Mouse (Mus musculus) MEL (cell line): ENCODE measurements around the gene Rhox7b. TPM values are rescaled to one million over a fixed set of nuclear protein-coding genes. Genes with fewer than 3 reads are reported as not detected.
"Not testable (repeated sequence)": the region's sequence is repeated elsewhere in the genome, so short reads cannot be mapped to it uniquely, and the experiment has no call there.

Experiments
- DNase-seq: peaks from one replicate; pipeline ENCODE4 v3.0.0; 2011; ENCODE audit warnings: low read depth, low spot score
- H3K27ac ChIP-seq: 2 replicates; pipeline ENCODE4 v1.5.1; 2012; ENCODE audit warnings: low read depth, mild to moderate bottlenecking, control low read depth, low read length, moderate library complexity; ENCODE audit not compliant: control insufficient read depth
- H3K27me3 ChIP-seq, 2 experiments: fragments of 150-350 bp in 1 of 2; sonication (generic) in 1 of 2; 2 replicates each; pipeline ENCODE4 v1.6.1; 2012; ENCODE audit warnings: low read length in 2 of 2, mild to moderate bottlenecking in 2 of 2, improper control_type of control experiment in 1 of 2, moderate library complexity in 1 of 2; ENCODE audit not compliant: insufficient read depth in 2 of 2, control insufficient read depth in 1 of 2
- H3K36me3 ChIP-seq, 2 experiments: 2 replicates each; pipeline ENCODE4 v1.6.1; 2012 to 2014; ENCODE audit warnings: low read length in 2 of 2, improper control_type of control experiment in 1 of 2, inconsistent platforms in 1 of 2, mild to moderate bottlenecking in 1 of 2; ENCODE audit not compliant: insufficient read depth in 2 of 2, control insufficient read depth in 1 of 2
- H3K4me1 ChIP-seq, 2 experiments: fragments of 150-350 bp in 1 of 2; sonication (generic) in 1 of 2; 2 replicates each; pipeline ENCODE4 v1.6.1; 2012; ENCODE audit warnings: low read length in 2 of 2, improper control_type of control experiment in 1 of 2, mild to moderate bottlenecking in 1 of 2; ENCODE audit not compliant: insufficient read depth in 2 of 2, control insufficient read depth in 1 of 2
- H3K4me3 ChIP-seq, 2 experiments: fragments of 150-350 bp in 1 of 2; sonication (generic) in 1 of 2; 2 replicates each; pipeline ENCODE4 v1.5.1; 2012; ENCODE audit warnings: low read depth in 2 of 2, low read length in 2 of 2, mild to moderate bottlenecking in 2 of 2, moderate library complexity in 2 of 2, control low read depth in 1 of 2, improper control_type of control experiment in 1 of 2; ENCODE audit not compliant: control insufficient read depth in 1 of 2, insufficient read depth in 1 of 2
- H3K79me2 ChIP-seq: 2 replicates; pipeline ENCODE4 v1.6.1; 2012; ENCODE audit warnings: mild to moderate bottlenecking, low read length, moderate library complexity; ENCODE audit not compliant: control insufficient read depth, poor library complexity, insufficient read depth
- H3K9ac ChIP-seq: 2 replicates; pipeline ENCODE4 v1.6.1; 2012; ENCODE audit warnings: low read depth, mild to moderate bottlenecking, control low read depth, low read length, moderate library complexity; ENCODE audit not compliant: control insufficient read depth, poor library complexity, severe bottlenecking
- H3K9me3 ChIP-seq: fragments of 150-350 bp; sonication (generic); replicated peaks from 2 replicates; pipeline ENCODE4 v1.6.1; 2012; ENCODE audit warnings: mild to moderate bottlenecking, low read length, improper control_type of control experiment, moderate library complexity; ENCODE audit not compliant: insufficient read depth
- CHD1 ChIP-seq: IDR thresholded peaks from 2 replicates; pipeline ENCODE4 v1.6.1; 2012; ENCODE audit warnings: low read depth, mild to moderate bottlenecking, inconsistent platforms, low read length, improper control_type of control experiment
- CHD2 ChIP-seq: IDR thresholded peaks from 2 replicates; pipeline ENCODE4 v1.6.1; 2011; ENCODE audit warnings: low read length, improper control_type of control experiment
- ETS1 ChIP-seq: IDR thresholded peaks from 2 replicates; pipeline ENCODE4 v1.6.1; 2012; ENCODE audit warnings: low read depth, mild to moderate bottlenecking, inconsistent platforms, low read length, improper control_type of control experiment, moderate library complexity
- HCFC1 ChIP-seq: IDR thresholded peaks from 2 replicates; pipeline ENCODE4 v1.6.1; 2012; ENCODE audit warnings: low read depth, mild to moderate bottlenecking, inconsistent platforms, low read length, improper control_type of control experiment, moderate library complexity
- JUND ChIP-seq: IDR thresholded peaks from 2 replicates; pipeline ENCODE4 v1.6.1; 2011; ENCODE audit warnings: low read depth, mild to moderate bottlenecking, improper control_type of control experiment, low read length
- KAT2A ChIP-seq: conservative IDR thresholded peaks from 2 replicates; pipeline ENCODE4 v1.6.1; 2012; ENCODE audit warnings: low read depth, low read length, improper control_type of control experiment, inconsistent platforms
- MAFK ChIP-seq: IDR thresholded peaks from 2 replicates; pipeline ENCODE4 v1.6.1; 2011; ENCODE audit warnings: low read depth, mild to moderate bottlenecking, low read length, improper control_type of control experiment, borderline replicate concordance
- MAX ChIP-seq: IDR thresholded peaks from 2 replicates; pipeline ENCODE4 v1.6.1; 2011; ENCODE audit warnings: low read length, improper control_type of control experiment
- MEF2A ChIP-seq: IDR thresholded peaks from 2 replicates; pipeline ENCODE4 v1.6.1; 2014; ENCODE audit warnings: low read depth, mild to moderate bottlenecking, inconsistent platforms, low read length, improper control_type of control experiment; ENCODE audit not compliant: poor library complexity, insufficient replicate concordance, severe bottlenecking; ENCODE audit errors: extremely low read depth
- MXI1 ChIP-seq: IDR thresholded peaks from 2 replicates; pipeline ENCODE4 v1.6.1; 2011; ENCODE audit warnings: mild to moderate bottlenecking, low read depth, low read length, improper control_type of control experiment
- NELFE ChIP-seq: IDR thresholded peaks from 2 replicates; pipeline ENCODE4 v1.6.1; 2011; ENCODE audit warnings: low read depth, low read length, improper control_type of control experiment
- POLR2AphosphoS2 ChIP-seq: IDR thresholded peaks from 2 replicates; pipeline ENCODE4 v1.6.1; 2011; ENCODE audit warnings: low read length, improper control_type of control experiment
- RAD21 ChIP-seq: IDR thresholded peaks from 2 replicates; pipeline ENCODE4 v1.6.1; 2011; ENCODE audit warnings: mild to moderate bottlenecking, low read depth, low read length, improper control_type of control experiment
- RCOR1 ChIP-seq: IDR thresholded peaks from 2 replicates; pipeline ENCODE4 v1.6.1; 2012; ENCODE audit warnings: low read depth, mild to moderate bottlenecking, inconsistent platforms, low read length, improper control_type of control experiment
- SIN3A ChIP-seq: IDR thresholded peaks from 2 replicates; pipeline ENCODE4 v1.6.1; 2012; ENCODE audit warnings: low read length, improper control_type of control experiment, inconsistent platforms
- TAL1 ChIP-seq: IDR thresholded peaks from 2 replicates; pipeline ENCODE4 v1.6.1; 2012; ENCODE audit warnings: mild to moderate bottlenecking, inconsistent platforms, low read length, moderate library complexity, mixed read lengths
- TCF12 ChIP-seq: IDR thresholded peaks from 2 replicates; pipeline ENCODE4 v1.6.1; 2014; ENCODE audit warnings: low read depth, mild to moderate bottlenecking, inconsistent platforms, low read length, improper control_type of control experiment, moderate library complexity
- UBTF ChIP-seq: IDR thresholded peaks from 2 replicates; pipeline ENCODE4 v1.6.1; 2012; ENCODE audit warnings: low read depth, mild to moderate bottlenecking, inconsistent platforms, low read length, improper control_type of control experiment, moderate library complexity, borderline replicate concordance; ENCODE audit not compliant: insufficient read depth
- USF1 ChIP-seq: IDR thresholded peaks from 2 replicates; pipeline ENCODE4 v1.6.1; 2014; ENCODE audit warnings: low read depth, mild to moderate bottlenecking, inconsistent platforms, low read length, improper control_type of control experiment, moderate library complexity
- ZKSCAN1 ChIP-seq: IDR thresholded peaks from 2 replicates; pipeline ENCODE4 v1.6.1; 2012; ENCODE audit warnings: low read depth, mild to moderate bottlenecking, inconsistent platforms, low read length, improper control_type of control experiment, moderate library complexity
- polyA plus RNA-seq, 2 experiments: library from polyadenylated mRNA; stranded (reverse) in 1 of 2; unstranded in 1 of 2; fragments of >175 nt in 1 of 2; fragments of >200 nt in 1 of 2; gene quantifications; 2 replicates each; pipeline versions ENCODE4 v1.2.1 to v1.2.4; 2012; ENCODE audit warnings: low replicate concordance in 2 of 2, low read depth in 1 of 2; ENCODE audit not compliant: insufficient read length in 2 of 2, insufficient read depth in 1 of 2, missing spikeins in 1 of 2
- total RNA-seq: library from RNA; depleted of rRNA; stranded (reverse); fragments of 300-350 nt; gene quantifications from 2 replicates; pipeline ENCODE4 v1.2.3, GENCODE M21; 2012

Gene Rhox7b
- total and polyA plus RNA-seq, 3 experiments, result not detected

DNA sequence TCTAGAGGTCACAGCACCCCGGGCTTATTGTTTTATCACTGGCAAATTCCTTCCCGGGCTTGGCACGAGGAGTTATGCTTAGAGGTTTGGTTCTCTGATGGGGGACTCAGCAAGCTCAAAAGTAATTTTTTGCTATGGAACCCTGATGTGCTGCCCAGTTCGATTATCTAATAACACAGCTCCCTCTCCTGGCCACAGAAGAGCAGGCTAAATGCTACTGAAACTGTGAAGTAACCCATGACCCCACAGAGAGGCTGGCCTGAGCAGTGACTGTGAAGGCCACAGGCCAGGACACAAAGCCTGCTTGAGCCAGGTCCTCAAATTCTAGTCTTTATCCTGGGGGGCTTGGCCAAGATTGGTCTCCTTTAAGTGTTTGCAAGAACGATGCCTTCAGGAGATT lies 6.7 kb upstream of the Rhox7b start:
- Histone ChIP-seq H3K9me3 (no peaks in the 10 kb centered on the region), H3K4me3 (no peak overlapping the region)
- no peak for TF ChIP-seq CHD2
- TF ChIP-seq HCFC1, result no peak
- TF ChIP-seq NELFE, result no peak
- no peak for TF ChIP-seq MEF2A
- no peak for TF ChIP-seq MAFK
- TF ChIP-seq ETS1, result no peak
- TF ChIP-seq MXI1, result no peak
- TF ChIP-seq, all 39 proteins: peak for 0
- no peak overlapping the region for H3K9ac ChIP-seq
- H3K79me2 ChIP-seq, result no peaks in the 10 kb centered on the region
- no peaks in the 10 kb centered on the region for H3K4me1 ChIP-seq
- H3K36me3 ChIP-seq, result no peaks in the 10 kb centered on the region
- no peak overlapping the region for H3K27ac ChIP-seq
- no peak for DNase-seq
- H3K27me3 ChIP-seq, result no peaks in the 10 kb centered on the region

- H3K4me1 ChIP-seq, DNase-seq, H3K36me3 ChIP-seq, H3K9me3 ChIP-seq, H3K27me3 ChIP-seq, H3K79me2 ChIP-seq, H3K9ac ChIP-seq, H3K27ac ChIP-seq, H3K4me3 ChIP-seq: not testable (repeated sequence)
These were observed 4.6 kb upstream of the Rhox7b start, which contains the start of gene Rhox9 for GRCm38 (mm10) chrX:37901670-37902069. TSS of gene Rhox9 (minus strand) at chrX:37901770.

- no peaks in the 10 kb centered on the region for H3K36me3 ChIP-seq
- no peaks in the 10 kb centered on the region for H3K4me1 ChIP-seq
These were observed 18.2 kb downstream of the Rhox7b start, which contains the start of gene Rhox8 for GRCm38 (mm10) chrX:37878844-37879243. TSS of gene Rhox8 (minus strand) at chrX:37878944.

More at GRCm38 (mm10) chrX:37878844-37879243, 18.2 kb downstream of the Rhox7b start, which contains the start of gene Rhox8:
- Histone ChIP-seq H3K27me3 (no peaks in the 10 kb centered on the region), H3K4me3 (no peak within 1 kb of the TSS), H3K27ac (no peak within 1 kb of the TSS), H3K79me2 (no peaks in the 10 kb centered on the region), H3K9ac (no peak within 1 kb of the TSS), H3K9me3 (no peaks in the 10 kb centered on the region)
- TF ChIP-seq SIN3A, result no peak
- TF ChIP-seq ZKSCAN1, result no peak
- TF ChIP-seq ETS1, result no peak
- no peak for TF ChIP-seq JUND
- no peak for TF ChIP-seq CHD1
- TF ChIP-seq KAT2A, result no peak
- no peak for TF ChIP-seq RAD21
- no peak for TF ChIP-seq POLR2AphosphoS2
- no peak for TF ChIP-seq TAL1
- TF ChIP-seq MAX, result no peak
- no peak for TF ChIP-seq CHD2
- no peak for TF ChIP-seq TCF12
- TF ChIP-seq RCOR1, result no peak
- no peak for TF ChIP-seq UBTF
- no peak for TF ChIP-seq USF1
- DNase-seq, result no peak
